Mouse (Mus musculus) stomach, postnatal 0 days (tissue): ENCODE measurements around the gene 6030458C11Rik.

Source experiments
- CTCF ChIP-seq: IDR thresholded peaks from 2 replicates; pipeline ENCODE4 v1.5.1; 2016; ENCODE audit warnings: antibody characterized with exemption, low read depth, mild to moderate bottlenecking, moderate library complexity
- EP300 ChIP-seq: optimal IDR thresholded peaks from 2 replicates; pipeline ENCODE3; 2016; ENCODE audit warnings: antibody characterized with exemption

- TF ChIP-seq EP300 (no peak), CTCF (no peak)
Observed at GRCm38 (mm10) chr15:12840737-12841136, 16.3 kb upstream of the 6030458C11Rik start.
